Mouse (Mus musculus): Measurements from ENCODE around the gene Vangl2. TPM values are rescaled to one million over a fixed set of nuclear protein-coding genes. Genes with fewer than 3 reads are reported as not detected.

The Vangl2 gene
- polyA plus RNA-seq, 1 experiment from 2014 or later, result 28.6 TPM

- DNase-seq (ENCODE audit: low spot score), result no peak
- H3K36me3 ChIP-seq (replicated peaks; ENCODE audit: control insufficient read depth, insufficient read depth, low read depth, low read length), result no peaks in the 10 kb centered on the region
- peaks cover 3% of the 10 kb centered on the region for H3K4me1 ChIP-seq (ENCODE audit: control insufficient read depth, insufficient read depth, low read length)
- H3K27me3 ChIP-seq (ENCODE audit: control insufficient read depth, insufficient read depth, low read length), result peaks cover 28% of the 10 kb centered on the region
- H3K4me2 ChIP-seq (ENCODE audit: low read depth, low read length), result peak overlapping the region; percentile 16; the same call in 1 of the 2 replicates
- H3K9ac ChIP-seq (replicated peaks; ENCODE audit: low read length), result no peak overlapping the region
- 8% methylated on average over 10 of the region's 10 CpGs for WGBS
- no peaks in the 10 kb centered on the region for H3K9me3 ChIP-seq (replicated peaks; ENCODE audit: control insufficient read depth, low read length)
- ATAC-seq (replicated peaks; ENCODE audit: insufficient number of reproducible peaks, low FRiP score, low TSS enrichment, low read depth), result no peak
- no peak overlapping the region for H3K4me3 ChIP-seq (ENCODE audit: low read depth, low read length)
- H3K27ac ChIP-seq (replicated peaks; ENCODE audit: low read depth, low read length), result no peak overlapping the region
Measured at GRCm38 (mm10) chr1:172052766-172053279, 24.6 kb upstream of the Vangl2 start.

GRCm38 (mm10) chr1:172049131-172049782 lies 21.0 kb upstream of the Vangl2 start:
- ATAC-seq (replicated peaks; ENCODE audit: insufficient number of reproducible peaks, low FRiP score, low TSS enrichment, low read depth) (peak; percentile 29), DNase-seq (ENCODE audit: low spot score) (peak; percentile 53)
- H3K27ac ChIP-seq (replicated peaks; ENCODE audit: low read depth, low read length), result peak overlapping the region; percentile 62
- no peaks in the 10 kb centered on the region for H3K36me3 ChIP-seq (replicated peaks; ENCODE audit: control insufficient read depth, insufficient read depth, low read depth, low read length)
- H3K4me2 ChIP-seq (ENCODE audit: low read depth, low read length), result peak overlapping the region; percentile 19; the same call in 1 of the 2 replicates
- no peak overlapping the region for H3K4me3 ChIP-seq (ENCODE audit: low read depth, low read length)
- no peaks in the 10 kb centered on the region for H3K9me3 ChIP-seq (replicated peaks; ENCODE audit: control insufficient read depth, low read length)
- H3K27me3 ChIP-seq (ENCODE audit: control insufficient read depth, insufficient read depth, low read length), result peaks cover 15% of the 10 kb centered on the region
- peaks cover 3% of the 10 kb centered on the region for H3K4me1 ChIP-seq (ENCODE audit: control insufficient read depth, insufficient read depth, low read length)
- 0 out of 2 replicates have a peak overlapping the region, but pooled peaks have one; percentile 9 for H3K9ac ChIP-seq (replicated peaks; ENCODE audit: low read length)
- 16% methylated on average over 13 of the region's 13 CpGs for WGBS

GRCm38 (mm10) chr1:172048241-172048734 lies 20.0 kb upstream of the Vangl2 start:
- no peaks in the 10 kb centered on the region for H3K36me3 ChIP-seq (replicated peaks; ENCODE audit: control insufficient read depth, insufficient read depth, low read depth, low read length)
- H3K4me3 ChIP-seq (ENCODE audit: low read depth, low read length), result no peak overlapping the region
- no peak overlapping the region for H3K4me2 ChIP-seq (ENCODE audit: low read depth, low read length)
- peaks cover 8% of the 10 kb centered on the region for H3K27me3 ChIP-seq (ENCODE audit: control insufficient read depth, insufficient read depth, low read length)
- DNase-seq (ENCODE audit: low spot score) (no peak), ATAC-seq (replicated peaks; ENCODE audit: insufficient number of reproducible peaks, low FRiP score, low TSS enrichment, low read depth) (peak; percentile 40; the same call in 1 of the 2 replicates)
- 24% methylated on average over 6 of the region's 6 CpGs for WGBS
- peak overlapping the region; percentile 10; the same call in 1 of the 2 replicates for H3K9ac ChIP-seq (replicated peaks; ENCODE audit: low read length)
- no peaks in the 10 kb centered on the region for H3K9me3 ChIP-seq (replicated peaks; ENCODE audit: control insufficient read depth, low read length)
- H3K4me1 ChIP-seq (ENCODE audit: control insufficient read depth, insufficient read depth, low read length), result no peaks in the 10 kb centered on the region; the same call in none of the 2 replicates
- H3K27ac ChIP-seq (replicated peaks; ENCODE audit: low read depth, low read length), result no peak overlapping the region

- Histone ChIP-seq H3K27me3 (ENCODE audit: control insufficient read depth, insufficient read depth, low read length) (peaks cover 2% of the 10 kb centered on the region; the same call in 1 of the 2 replicates), H3K4me1 (ENCODE audit: control insufficient read depth, insufficient read depth, low read length) (no peaks in the 10 kb centered on the region; the same call in 1 of the 2 replicates), H3K9me3 (replicated peaks; ENCODE audit: control insufficient read depth, low read length) (no peaks in the 10 kb centered on the region), H3K36me3 (replicated peaks; ENCODE audit: control insufficient read depth, insufficient read depth, low read depth, low read length) (no peaks in the 10 kb centered on the region), H3K4me2 (ENCODE audit: low read depth, low read length) (no peak overlapping the region), H3K4me3 (ENCODE audit: low read depth, low read length) (no peak overlapping the region), H3K27ac (replicated peaks; ENCODE audit: low read depth, low read length) (no peak overlapping the region), H3K9ac (replicated peaks; ENCODE audit: low read length) (no peak overlapping the region)
- DNase-seq (ENCODE audit: low spot score) (peak; percentile 90), ATAC-seq (replicated peaks; ENCODE audit: insufficient number of reproducible peaks, low FRiP score, low TSS enrichment, low read depth) (peak; percentile 14; the same call in 1 of the 2 replicates)
- WGBS, result 16% methylated on average over 5 of the region's 5 CpGs
Measured at GRCm38 (mm10) chr1:172046938-172047337, 18.7 kb upstream of the Vangl2 start.

- H3K4me1 ChIP-seq (ENCODE audit: control insufficient read depth, insufficient read depth, low read length), result no peaks in the 10 kb centered on the region; the same call in 1 of the 2 replicates
- H3K27ac ChIP-seq (replicated peaks; ENCODE audit: low read depth, low read length), result no peak overlapping the region
- H3K9me3 ChIP-seq (replicated peaks; ENCODE audit: control insufficient read depth, low read length), result no peaks in the 10 kb centered on the region
- H3K27me3 ChIP-seq (ENCODE audit: control insufficient read depth, insufficient read depth, low read length), result no peaks in the 10 kb centered on the region; the same call in 1 of the 2 replicates
- 72% methylated on average over 8 of the region's 8 CpGs for WGBS
- no peak overlapping the region for H3K4me3 ChIP-seq (ENCODE audit: low read depth, low read length)
- no peak overlapping the region for H3K4me2 ChIP-seq (ENCODE audit: low read depth, low read length)
- ATAC-seq (replicated peaks; ENCODE audit: insufficient number of reproducible peaks, low FRiP score, low TSS enrichment, low read depth), result no peak
- H3K9ac ChIP-seq (replicated peaks; ENCODE audit: low read length), result no peak overlapping the region
- DNase-seq (ENCODE audit: low spot score), result no peak
- H3K36me3 ChIP-seq (replicated peaks; ENCODE audit: control insufficient read depth, insufficient read depth, low read depth, low read length), result no peaks in the 10 kb centered on the region
Measured at GRCm38 (mm10) chr1:172046410-172046809, 18.2 kb upstream of the Vangl2 start.

- Histone ChIP-seq H3K27me3 (ENCODE audit: control insufficient read depth, insufficient read depth, low read length) (no peaks in the 10 kb centered on the region), H3K27ac (replicated peaks; ENCODE audit: low read depth, low read length) (no peak overlapping the region), H3K36me3 (replicated peaks; ENCODE audit: control insufficient read depth, insufficient read depth, low read depth, low read length) (no peaks in the 10 kb centered on the region), H3K4me2 (ENCODE audit: low read depth, low read length) (no peak overlapping the region), H3K9ac (replicated peaks; ENCODE audit: low read length) (no peak overlapping the region), H3K9me3 (replicated peaks; ENCODE audit: control insufficient read depth, low read length) (no peaks in the 10 kb centered on the region), H3K4me1 (ENCODE audit: control insufficient read depth, insufficient read depth, low read length) (peaks cover 2% of the 10 kb centered on the region; the same call in 1 of the 2 replicates), H3K4me3 (ENCODE audit: low read depth, low read length) (no peak overlapping the region)
- no peak for ATAC-seq (replicated peaks; ENCODE audit: insufficient number of reproducible peaks, low FRiP score, low TSS enrichment, low read depth)
- DNase-seq (ENCODE audit: low spot score), result no peak
- WGBS, result 90% methylated on average over 2 of the region's 2 CpGs
Measured at GRCm38 (mm10) chr1:172029914-172030313, 1.7 kb upstream of the Vangl2 start.

GRCm38 (mm10) chr1:172027809-172028102 lies 488 bp downstream of the Vangl2 start:
- no peak; the same call in 1 of the 2 replicates for ATAC-seq (replicated peaks; ENCODE audit: insufficient number of reproducible peaks, low FRiP score, low TSS enrichment, low read depth)
- Histone ChIP-seq H3K27ac (replicated peaks; ENCODE audit: low read depth, low read length) (peak overlapping the region; percentile 95), H3K4me3 (ENCODE audit: low read depth, low read length) (no peak overlapping the region; the same call in 1 of the 2 replicates), H3K9ac (replicated peaks; ENCODE audit: low read length) (peak overlapping the region; percentile 96), H3K36me3 (replicated peaks; ENCODE audit: control insufficient read depth, insufficient read depth, low read depth, low read length) (no peaks in the 10 kb centered on the region; the same call in 1 of the 2 replicates), H3K27me3 (ENCODE audit: control insufficient read depth, insufficient read depth, low read length) (no peaks in the 10 kb centered on the region), H3K4me1 (ENCODE audit: control insufficient read depth, insufficient read depth, low read length) (peaks cover 9% of the 10 kb centered on the region), H3K4me2 (ENCODE audit: low read depth, low read length) (peak overlapping the region; percentile 60), H3K9me3 (replicated peaks; ENCODE audit: control insufficient read depth, low read length) (no peaks in the 10 kb centered on the region)
- 9% methylated on average over 10 of the region's 10 CpGs for WGBS
- DNase-seq (ENCODE audit: low spot score), result no peak
